Mouse (Mus musculus): Measurements from ENCODE around the gene Myh9.

Myh9 gene

GRCm38 (mm10) chr15:77789186-77789585 lies 52.8 kb downstream of the Myh9 start:
- DNase-seq (ENCODE audit: low read depth, low spot score) = no peak

GRCm38 (mm10) chr15:77788356-77788755 lies 53.6 kb downstream of the Myh9 start:
- no peak for DNase-seq (ENCODE audit: low read depth, low spot score)

GRCm38 (mm10) chr15:77785807-77786206 lies 56.2 kb downstream of the Myh9 start:
- DNase-seq (ENCODE audit: low read depth, low spot score) = no peak

GRCm38 (mm10) chr15:77784039-77784824 lies 57.7 kb downstream of the Myh9 start:
- DNase-seq (ENCODE audit: low read depth, low spot score) = no peak

- DNase-seq (ENCODE audit: low read depth, low spot score) = no peak
Observed at GRCm38 (mm10) chr15:77782449-77783014, 59.4 kb downstream of the Myh9 start.

GRCm38 (mm10) chr15:77775186-77775963 lies 66.6 kb downstream of the Myh9 start:
- peak; percentile 57 for DNase-seq (ENCODE audit: low read depth, low spot score)

GRCm38 (mm10) chr15:77774303-77774702 lies 67.7 kb downstream of the Myh9 start:
- DNase-seq (ENCODE audit: low read depth, low spot score) = no peak

- no peak for DNase-seq (ENCODE audit: low read depth, low spot score)
Observed at GRCm38 (mm10) chr15:77773099-77773915, 68.7 kb downstream of the Myh9 start.

- no peak for DNase-seq (ENCODE audit: low read depth, low spot score)
Observed at GRCm38 (mm10) chr15:77770942-77771341, 71.0 kb downstream of the Myh9 start.

GRCm38 (mm10) chr15:77770341-77770740 lies 71.6 kb downstream of the Myh9 start:
- no peak for DNase-seq (ENCODE audit: low read depth, low spot score)

GRCm38 (mm10) chr15:77766981-77767380 lies 75.0 kb downstream of the Myh9 start:
- no peak for DNase-seq (ENCODE audit: low read depth, low spot score)

GRCm38 (mm10) chr15:77765484-77766093 lies 76.4 kb downstream of the Myh9 start:
- DNase-seq (ENCODE audit: low read depth, low spot score) = no peak

- DNase-seq (ENCODE audit: low read depth, low spot score) = no peak
Observed at GRCm38 (mm10) chr15:77764391-77765006, 77.5 kb downstream of the Myh9 start.

GRCm38 (mm10) chr15:77763702-77764101 lies 78.3 kb downstream of the Myh9 start:
- no peak for DNase-seq (ENCODE audit: low read depth, low spot score)

GRCm38 (mm10) chr15:77763050-77763449 lies 78.9 kb downstream of the Myh9 start:
- DNase-seq (ENCODE audit: low read depth, low spot score) = no peak

- DNase-seq (ENCODE audit: low read depth, low spot score) = no peak
Observed at GRCm38 (mm10) chr15:77761561-77762380, 80.2 kb downstream of the Myh9 start.

GRCm38 (mm10) chr15:77761083-77761482 lies 80.9 kb downstream of the Myh9 start:
- no peak for DNase-seq (ENCODE audit: low read depth, low spot score)

GRCm38 (mm10) chr15:77760037-77760436 lies 81.9 kb downstream of the Myh9 start:
- DNase-seq (ENCODE audit: low read depth, low spot score) = no peak

- no peak for DNase-seq (ENCODE audit: low read depth, low spot score)
Observed at GRCm38 (mm10) chr15:77757586-77758226, 84.3 kb downstream of the Myh9 start.

Data from embryo, embryonic 11.5 days (tissue).